In the genomic region with DNA sequence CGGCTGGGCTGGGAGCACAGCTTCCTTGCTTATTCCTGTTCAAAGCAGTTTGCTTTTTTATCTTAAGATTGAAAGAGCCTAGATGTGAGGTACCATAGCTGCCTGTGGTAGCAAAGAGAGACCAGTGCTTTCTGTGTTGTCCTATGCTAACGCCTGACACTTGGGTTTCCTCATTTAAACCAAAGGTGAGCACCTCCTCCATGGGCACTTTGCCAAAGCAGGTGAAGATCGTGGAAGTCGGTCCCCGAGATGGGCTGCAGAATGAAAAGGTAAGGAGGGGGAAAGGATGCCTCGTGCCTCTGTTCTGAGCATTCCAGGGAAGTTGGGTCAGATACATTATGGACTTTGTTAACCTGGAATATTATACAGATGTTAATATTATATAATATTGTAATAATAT, we compare ENCODE assay signal across 21 mouse cellular contexts. TPM values are rescaled to one million over a fixed set of nuclear protein-coding genes. Genes with fewer than 3 reads are reported as not detected.
A peak's percentile ranks its signal among the peaks of the same experiment; 100 is the strongest.
DNase-seq lines count a peak whose midpoint lies in the region; ATAC-seq lines count a peak whose summit lies in the region.
"Had no signal": no experiment of that assay in that cellular context is flagged by ENCODE, and none has a peak within 500 bp of the region (broad histone marks: within the 10 kb centered on the region; RNA-seq: fewer than 3 reads in every experiment).

No protein-coding gene starts in this region.

- no peak overlapping the region for H3K9ac ChIP-seq in heart, embryonic 12.5 days
- H3K9ac ChIP-seq in kidney, embryonic 15.5 days: no peak overlapping the region
- H3K9ac ChIP-seq: embryonic facial prominence, embryonic 15.5 days; midbrain, embryonic 15.5 days; neural tube, embryonic 12.5 days had no signal

- no peaks in the 10 kb centered on the region for H3K27me3 ChIP-seq in heart, embryonic 12.5 days (replicated peaks)
- H3K27me3 ChIP-seq in kidney, embryonic 15.5 days: no peaks in the 10 kb centered on the region
- H3K27me3 ChIP-seq: embryonic facial prominence, embryonic 15.5 days; midbrain, embryonic 15.5 days; neural tube, embryonic 12.5 days had no signal

- H3K9me3 ChIP-seq in heart, embryonic 12.5 days (replicated peaks): peaks cover 10% of the 10 kb centered on the region; the same call in 1 of the 2 replicates
- H3K9me3 ChIP-seq in kidney, embryonic 15.5 days (replicated peaks): no peaks in the 10 kb centered on the region
- H3K9me3 ChIP-seq: midbrain, embryonic 15.5 days; neural tube, embryonic 12.5 days had no signal

- no peak overlapping the region for H3K4me3 ChIP-seq in heart, embryonic 12.5 days
- no peak overlapping the region for H3K4me3 ChIP-seq in kidney, embryonic 15.5 days (replicated peaks)
- H3K4me3 ChIP-seq: embryonic facial prominence, embryonic 15.5 days; hindbrain, embryonic 10.5 days; limb, embryonic 10.5 days; midbrain, embryonic 15.5 days; neural tube, embryonic 12.5 days had no signal

- 81% methylated on average over 6 of the region's 6 CpGs for WGBS in heart, embryonic 12.5 days
- 79% methylated on average over 6 of the region's 6 CpGs for WGBS in kidney, embryonic 15.5 days

- H3K36me3 ChIP-seq in heart, embryonic 12.5 days: peaks cover 39% of the 10 kb centered on the region
- peaks cover 37% of the 10 kb centered on the region for H3K36me3 ChIP-seq in kidney, embryonic 15.5 days

- no peak for ATAC-seq in cerebellum, adult (ENCODE audit: insufficient number of reproducible peaks, low FRiP score, low TSS enrichment)
- no peak for ATAC-seq in heart, embryonic 12.5 days (ENCODE audit: insufficient number of reproducible peaks, low FRiP score)
- no peak for ATAC-seq in kidney, embryonic 15.5 days (replicated peaks; ENCODE audit: low FRiP score)
- ATAC-seq: activated CD4-positive, CD25-positive, alpha-beta regulatory T cell, adult 4 months; forebrain, embryonic 14.5 days; midbrain, embryonic 15.5 days had no signal

- DNase-seq in cerebellum, adult 11-12 months: peak; percentile 62
- DNase-seq in heart, adult 9 months (ENCODE audit: low spot score in 2 of 2): no peak
- DNase-seq in kidney, postnatal 10 days: no peak
- peak; percentile 67 for DNase-seq in cerebellum, adult 9-10 months
- no peak for DNase-seq in adrenal gland, adult 8-10 months
- DNase-seq: adrenal gland, postnatal 10 days; kidney, adult 8-10 months; liver; right cerebral cortex, postnatal 4 days; thymus, postnatal 25 days had no signal

- no peak overlapping the region for H3K4me2 ChIP-seq in heart, embryonic 12.5 days
- H3K4me2 ChIP-seq in kidney, embryonic 15.5 days: no peak overlapping the region
- H3K4me2 ChIP-seq: embryonic facial prominence, embryonic 15.5 days; midbrain, embryonic 15.5 days; neural tube, embryonic 12.5 days had no signal

- H3K4me1 ChIP-seq in heart, embryonic 12.5 days (replicated peaks): peaks cover 30% of the 10 kb centered on the region
- H3K4me1 ChIP-seq in kidney, embryonic 15.5 days: peaks cover 37% of the 10 kb centered on the region

- H3K27ac ChIP-seq in heart, embryonic 12.5 days (ENCODE audit: poor library complexity, severe bottlenecking): peak overlapping the region; percentile 44
- H3K27ac ChIP-seq in kidney, embryonic 15.5 days: 0 out of 2 replicates have a peak overlapping the region, but pooled peaks have one; percentile 39
- H3K27ac ChIP-seq: embryonic facial prominence, embryonic 15.5 days; limb, embryonic 10.5 days; macrophage; midbrain, embryonic 15.5 days; neural tube, embryonic 12.5 days had no signal

RNA-seq across cellular contexts. Expression of a gene that starts 4.1 kb away (rescaled TPM):
- polyA plus RNA-seq in heart, embryonic 12.5 days (2016; fragmentation: Nextera tagmentation; extraction: Ambion mirVana): 70.4 and 74.5 TPM in 2 replicates
- polyA plus RNA-seq in kidney, embryonic 15.5 days (2015; fragmentation: Nextera tagmentation; extraction: Ambion mirVana): 77.2 and 80.2 TPM in 2 replicates
- 10 to 100 TPM; 51.7 to 68.6 (median 62.8) TPM for total RNA-seq in adrenal gland, adult 8-10 months (2022)

RNA-seq across cellular contexts. Expression of a gene that starts 13.2 kb away (rescaled TPM):
- polyA plus RNA-seq in heart, embryonic 12.5 days (2016; fragmentation: Nextera tagmentation; extraction: Ambion mirVana): 27.6 and 28.8 TPM in 2 replicates
- polyA plus RNA-seq in kidney, embryonic 15.5 days (2015; fragmentation: Nextera tagmentation; extraction: Ambion mirVana): 35.2 and 36.7 TPM in 2 replicates
- total RNA-seq in adrenal gland, adult 8-10 months (2022): 10 to 100 TPM; 12.5 to 23.3 (median 22.5) TPM

RNA-seq across cellular contexts. Expression of a gene that starts 22.1 kb away (rescaled TPM):
- polyA plus RNA-seq in heart, embryonic 12.5 days (2016; fragmentation: Nextera tagmentation; extraction: Ambion mirVana): 73.0 and 77.4 TPM in 2 replicates
- polyA plus RNA-seq in kidney, embryonic 15.5 days (2015; fragmentation: Nextera tagmentation; extraction: Ambion mirVana): 120 and 131 TPM in 2 replicates
- total RNA-seq in adrenal gland, adult 8-10 months (2022): 10 to 100 TPM; 79.7 to 84.5 (median 81.6) TPM

RNA-seq across cellular contexts. Expression of a gene that starts 29.8 kb away (rescaled TPM):
- polyA plus RNA-seq in heart, embryonic 12.5 days (2016; fragmentation: Nextera tagmentation; extraction: Ambion mirVana): 36.4 and 41.7 TPM in 2 replicates
- 70.1 and 71.8 TPM in 2 replicates for polyA plus RNA-seq in kidney, embryonic 15.5 days (2015; fragmentation: Nextera tagmentation; extraction: Ambion mirVana)
- total RNA-seq in adrenal gland, adult 8-10 months (2022): 100 to 1,000 TPM in 3 of 4 experiments, 10 to 100 TPM in 1; 83.5 to 119 (median 106) TPM

RNA-seq across cellular contexts. Expression of a gene that starts 36.7 kb away (rescaled TPM):
- 47.2 and 49.1 TPM in 2 replicates for polyA plus RNA-seq in heart, embryonic 12.5 days (2016; fragmentation: Nextera tagmentation; extraction: Ambion mirVana)
- 52.6 and 52.7 TPM in 2 replicates for polyA plus RNA-seq in kidney, embryonic 15.5 days (2015; fragmentation: Nextera tagmentation; extraction: Ambion mirVana)
- 10 to 100 TPM; 31.8 to 51.8 (median 40.4) TPM for total RNA-seq in adrenal gland, adult 8-10 months (2022)

Comparison
In these comparisons a context has a peak if more than half of its experiments do, and no peak if none do; other contexts are left out.
1. DNase-seq: peak in cerebellum, adult 11-12 months (single experiment) and cerebellum, adult 9-10 months (single experiment); none in heart, adult 9 months (0 of 2), kidney, postnatal 10 days (single experiment) and adrenal gland, adult 8-10 months (single experiment).